Mouse (Mus musculus): ENCODE measurements around the gene Jph4. TPM values are rescaled to one million over a fixed set of nuclear protein-coding genes. Genes with fewer than 3 reads are reported as not detected.
A peak's percentile ranks its signal among the peaks of the same experiment; 100 is the strongest.

Gene Jph4
- total RNA-seq, 2 experiments from 2014 or later, result 4.3 to 7.5 TPM

DNA sequence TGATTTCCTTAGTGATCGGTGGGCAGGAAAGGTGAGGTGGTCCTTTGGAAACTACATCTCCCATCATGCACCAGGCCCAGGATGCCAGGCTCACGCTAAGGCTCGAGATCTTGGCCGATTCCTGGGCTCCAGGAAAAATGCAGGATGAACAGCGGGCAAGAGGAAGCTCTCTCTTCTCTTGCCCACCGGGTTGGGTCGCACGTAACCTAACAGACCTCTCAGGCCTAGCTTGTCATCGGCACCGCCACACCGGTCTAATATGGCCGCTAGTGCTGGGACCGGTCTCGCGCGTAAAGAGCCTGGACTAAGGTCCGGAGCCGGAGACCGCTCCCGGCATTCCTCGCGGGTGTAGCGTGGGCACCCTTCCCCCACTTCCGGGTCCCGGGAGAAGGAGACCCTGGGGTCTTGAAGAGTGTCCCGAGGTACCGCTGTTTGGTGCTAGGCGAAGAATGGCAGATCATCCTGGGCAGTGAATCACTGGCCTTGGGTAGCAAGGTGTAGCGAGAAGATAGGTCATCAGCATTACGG is 22.0 kb downstream of the Jph4 start, which contains the start of gene Thtpa:
Thtpa (plus strand) TSS at position 81 of the 528 bp plus-strand sequence.
- DNase-seq, result peak; percentile 87

DNA sequence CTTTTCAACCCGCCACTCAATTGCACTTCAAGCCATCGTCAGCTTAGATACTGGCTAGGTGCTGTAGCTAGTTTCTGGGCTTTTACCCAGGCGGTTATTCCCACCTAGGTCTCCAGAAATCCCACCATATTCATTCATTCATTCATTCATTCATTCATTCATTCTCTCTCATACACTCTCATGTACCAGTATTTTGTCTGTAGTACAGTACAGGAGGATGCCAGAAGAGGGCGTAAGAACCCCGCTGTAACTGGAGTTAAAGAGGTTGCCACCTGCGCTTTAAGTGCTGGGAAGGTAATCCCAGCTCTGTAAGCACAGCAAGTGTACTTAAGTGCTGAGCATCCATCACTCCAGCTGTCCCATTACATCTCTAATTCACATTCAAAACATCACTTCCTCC is 22.8 kb downstream of the Jph4 start:
- DNase-seq, result no peak

DNA sequence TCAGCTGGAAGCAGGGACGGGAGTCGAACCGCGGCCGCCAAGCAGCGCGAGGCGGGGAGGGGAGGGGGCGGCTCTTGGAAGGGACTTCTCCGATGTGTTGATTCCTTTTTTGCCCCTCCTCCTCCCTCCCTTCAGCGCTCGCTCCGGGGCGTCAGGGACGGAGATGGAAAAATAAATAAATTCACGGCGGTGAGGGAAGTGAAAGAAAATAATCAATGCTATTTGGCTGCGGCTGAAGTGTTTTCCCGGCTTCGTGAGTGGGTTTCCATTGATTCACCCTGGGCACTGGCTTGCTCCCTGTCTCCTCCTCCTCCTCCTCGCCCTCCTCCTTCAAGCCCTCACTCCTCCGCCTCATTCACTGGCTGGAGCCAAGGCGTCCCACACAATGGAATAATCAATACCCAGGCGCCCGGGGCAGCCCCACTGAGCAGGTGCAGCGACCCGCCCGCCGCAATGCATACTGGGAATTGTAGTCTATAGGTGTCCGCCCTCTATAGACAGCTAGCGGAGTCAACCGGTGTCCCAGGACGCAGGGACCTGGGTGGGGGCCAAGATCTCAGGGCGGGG is 24.6 kb downstream of the Jph4 start, which contains the start of gene Zfhx2:
Zfhx2 (minus strand) TSS at position 314 of the 567 bp plus-strand sequence.
- DNase-seq, result peak; percentile 95

DNA sequence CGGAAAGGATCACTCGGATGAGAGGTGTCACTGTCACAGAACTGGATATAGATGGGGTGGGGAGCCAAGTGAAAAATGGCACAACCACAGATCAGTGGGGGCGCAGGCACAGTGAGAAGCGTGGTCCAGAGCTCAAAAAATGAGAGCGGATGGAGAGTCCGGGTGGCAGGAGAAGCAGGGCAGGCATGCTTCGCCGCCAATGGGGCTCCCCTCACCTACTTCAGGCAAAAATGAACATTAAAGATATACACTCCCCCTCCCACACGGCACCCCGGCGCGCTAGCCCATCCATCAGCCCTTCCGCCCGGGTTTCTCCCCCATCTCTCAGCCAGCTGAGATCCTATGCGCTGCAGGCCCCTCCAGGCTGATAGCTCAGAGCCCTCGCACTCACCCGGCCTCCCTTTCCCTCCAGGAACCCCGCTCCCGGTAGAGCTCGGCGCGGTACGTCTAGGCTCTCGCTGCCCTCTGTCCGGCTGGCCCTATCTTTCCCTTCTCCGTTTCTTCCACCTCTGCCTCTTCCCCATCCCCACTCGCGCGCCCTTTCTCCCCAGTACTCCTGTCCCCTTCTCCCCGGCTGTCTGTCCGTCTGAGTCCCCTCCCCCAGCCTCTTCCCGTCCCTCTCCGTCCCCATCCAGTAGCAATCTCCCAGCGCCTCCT is 25.4 kb downstream of the Jph4 start:
- DNase-seq, result no peak

DNA sequence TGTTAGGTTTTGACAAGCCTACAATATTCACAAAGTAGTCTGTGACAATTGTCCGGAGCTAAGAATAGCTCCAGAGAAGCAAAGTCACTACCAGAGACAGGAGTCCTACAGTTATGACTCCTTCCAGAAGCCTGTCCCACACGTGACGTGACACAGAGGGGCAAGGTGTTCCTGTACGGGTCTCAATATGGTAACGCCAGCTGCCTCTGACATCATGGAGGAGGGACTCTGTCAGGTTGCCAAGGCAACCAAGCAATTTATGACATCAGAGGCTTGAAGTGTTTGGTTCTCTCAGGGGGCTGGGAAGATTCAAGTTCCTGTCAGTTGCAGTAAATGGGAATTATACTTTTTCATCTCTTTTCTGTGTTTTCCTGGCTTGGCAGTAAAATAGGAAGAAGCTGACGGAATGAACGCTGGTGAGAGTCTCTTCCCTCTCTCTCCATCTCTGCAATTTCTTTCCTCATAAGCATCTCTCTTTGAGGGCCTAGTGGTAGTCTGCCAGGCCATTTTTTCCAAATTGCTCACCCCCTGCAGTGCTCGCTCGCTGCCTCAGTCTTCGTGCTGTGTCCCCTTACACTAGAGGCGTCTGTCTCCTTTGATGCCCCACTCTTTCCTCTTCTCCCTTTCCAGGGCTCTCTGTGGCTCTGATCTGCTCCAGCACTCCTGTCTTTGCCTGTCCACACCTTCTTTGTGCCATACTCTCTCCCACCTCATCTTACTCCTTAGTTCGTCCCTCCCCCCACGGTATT is 27.4 kb downstream of the Jph4 start:
- no peak for DNase-seq

DNA sequence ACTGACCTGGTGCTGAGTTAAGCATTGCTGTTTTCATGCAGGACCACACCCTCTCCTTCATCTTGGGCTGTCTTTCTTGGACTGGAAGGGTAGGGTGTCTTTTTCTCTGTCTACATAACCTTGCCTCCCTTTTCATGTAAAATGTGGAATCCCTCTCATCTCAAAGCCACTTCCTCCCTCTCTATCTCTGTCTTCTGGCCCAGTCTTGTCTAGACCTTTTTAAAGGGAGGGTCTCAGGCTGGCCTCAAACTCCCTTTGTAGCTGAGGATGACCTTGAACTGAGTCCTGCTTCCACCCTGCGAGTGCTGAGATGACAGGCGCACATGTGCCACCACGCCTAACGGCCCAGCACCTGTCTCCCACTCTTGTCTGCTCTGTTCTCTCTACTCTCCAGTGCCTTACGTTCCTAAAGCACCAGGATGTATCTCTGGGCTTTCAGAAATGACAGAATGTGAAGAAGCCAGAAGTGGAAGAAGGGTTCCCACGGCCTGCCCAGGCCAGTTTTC is 30.7 kb downstream of the Jph4 start:
- no peak for DNase-seq

DNA sequence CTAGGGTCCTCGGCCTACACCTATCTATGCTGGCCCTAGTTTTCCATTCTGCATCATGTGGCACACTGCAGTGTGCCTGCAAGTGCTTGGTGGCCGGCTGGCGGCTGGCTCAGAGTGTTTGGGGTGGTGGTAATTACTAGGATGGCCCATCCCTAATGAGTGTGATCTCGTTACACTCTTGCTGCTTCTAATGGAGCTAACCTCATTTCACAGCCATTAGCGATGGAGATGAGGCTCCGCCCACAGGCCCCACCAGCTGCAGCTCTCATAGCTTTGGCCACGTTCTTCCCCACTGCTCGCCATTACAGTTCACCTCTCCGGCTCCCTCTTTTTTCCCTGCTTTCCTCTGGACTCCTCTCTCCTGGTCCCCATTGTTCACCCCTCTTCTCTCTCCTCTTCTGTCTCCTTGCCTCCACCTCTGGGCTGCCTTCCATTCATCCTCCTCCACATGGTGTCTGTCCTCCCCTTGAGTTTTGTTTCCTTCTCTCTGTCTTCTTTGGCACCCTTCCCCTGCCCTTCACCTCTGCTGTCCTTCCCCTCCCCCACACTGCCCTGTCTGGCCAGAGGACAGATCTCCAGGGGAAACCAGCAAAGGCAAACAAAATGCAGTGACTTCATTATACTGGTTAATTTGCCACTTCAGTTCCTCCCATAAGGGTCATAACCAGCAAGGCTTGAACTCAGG is 31.3 kb downstream of the Jph4 start:
- DNase-seq, result no peak

DNA sequence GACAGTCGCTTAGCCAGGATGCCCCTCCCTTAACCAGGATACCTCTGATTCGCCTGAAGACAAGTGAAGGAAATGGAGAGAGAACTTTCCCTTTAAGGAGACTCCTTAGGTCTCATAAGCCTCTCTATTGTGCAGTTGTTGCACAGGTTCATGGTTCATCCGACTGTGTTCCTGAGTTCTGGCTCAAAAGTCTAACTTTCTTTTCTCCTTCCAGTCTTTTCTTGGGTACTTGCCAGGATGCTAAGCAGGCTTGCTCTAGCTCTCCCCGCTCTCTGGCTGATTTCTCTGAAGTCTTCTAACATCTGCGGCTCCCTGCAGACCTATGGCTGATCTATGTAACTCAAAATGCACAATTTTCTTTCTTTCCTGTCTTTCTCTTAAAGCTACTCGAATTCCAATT is 33.3 kb downstream of the Jph4 start:
- no peak for DNase-seq

DNA sequence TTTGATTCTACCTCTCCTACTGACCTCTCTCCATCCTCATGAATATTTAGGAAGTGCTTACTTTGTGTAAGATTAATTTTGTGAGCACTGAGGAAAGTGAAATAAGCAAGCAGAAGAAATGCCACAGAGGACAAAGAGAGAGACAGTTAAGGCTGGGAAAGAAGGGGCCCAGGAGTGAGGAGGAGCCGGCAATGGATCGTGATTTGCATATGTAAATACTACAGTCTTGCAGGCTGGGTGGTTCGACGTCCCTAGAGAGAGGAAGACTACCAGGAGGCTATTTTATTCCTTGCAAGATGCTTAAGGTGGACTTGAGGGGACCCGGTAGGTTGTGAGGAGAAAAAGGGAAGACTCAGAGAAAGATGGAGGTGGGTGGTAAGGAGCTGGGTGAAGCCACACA is 35.6 kb downstream of the Jph4 start:
- DNase-seq, result no peak

DNA sequence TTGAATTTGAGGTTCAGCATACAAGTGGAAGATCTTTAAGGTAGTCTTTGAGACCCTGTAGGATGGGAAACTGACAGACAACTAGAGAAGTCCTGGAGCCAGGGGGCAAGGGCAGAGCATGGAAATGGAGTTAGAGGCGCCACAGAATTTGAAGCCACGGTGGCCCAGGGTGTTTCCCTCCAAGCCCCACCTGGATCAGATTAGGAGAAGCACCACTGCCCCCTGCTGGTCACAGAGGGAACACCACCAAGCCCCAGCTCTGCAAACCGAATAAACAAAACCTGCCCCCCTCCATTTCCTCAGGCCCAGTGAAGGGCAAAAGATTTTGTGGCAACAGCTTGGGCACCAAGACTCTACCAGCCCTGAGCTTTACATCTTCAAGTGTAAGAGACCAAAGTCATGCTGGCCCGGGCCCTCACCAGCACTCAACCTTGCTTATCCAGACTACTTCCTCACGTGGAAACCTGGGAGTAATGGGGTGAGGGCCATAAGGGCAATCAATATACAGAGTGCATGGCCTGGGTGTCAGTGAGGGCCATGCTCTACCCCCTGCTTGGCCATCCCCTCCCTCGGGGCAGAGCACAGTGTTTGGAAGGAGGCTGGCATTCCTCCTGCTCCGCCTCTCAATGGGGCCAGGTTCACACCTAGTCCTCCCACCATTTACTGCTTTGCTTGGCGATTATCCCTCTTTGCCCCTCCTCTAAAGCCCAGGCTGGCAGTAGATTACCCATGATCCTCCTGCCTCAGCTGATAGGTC is 37.3 kb downstream of the Jph4 start:
- DNase-seq, result peak; percentile 83

DNA sequence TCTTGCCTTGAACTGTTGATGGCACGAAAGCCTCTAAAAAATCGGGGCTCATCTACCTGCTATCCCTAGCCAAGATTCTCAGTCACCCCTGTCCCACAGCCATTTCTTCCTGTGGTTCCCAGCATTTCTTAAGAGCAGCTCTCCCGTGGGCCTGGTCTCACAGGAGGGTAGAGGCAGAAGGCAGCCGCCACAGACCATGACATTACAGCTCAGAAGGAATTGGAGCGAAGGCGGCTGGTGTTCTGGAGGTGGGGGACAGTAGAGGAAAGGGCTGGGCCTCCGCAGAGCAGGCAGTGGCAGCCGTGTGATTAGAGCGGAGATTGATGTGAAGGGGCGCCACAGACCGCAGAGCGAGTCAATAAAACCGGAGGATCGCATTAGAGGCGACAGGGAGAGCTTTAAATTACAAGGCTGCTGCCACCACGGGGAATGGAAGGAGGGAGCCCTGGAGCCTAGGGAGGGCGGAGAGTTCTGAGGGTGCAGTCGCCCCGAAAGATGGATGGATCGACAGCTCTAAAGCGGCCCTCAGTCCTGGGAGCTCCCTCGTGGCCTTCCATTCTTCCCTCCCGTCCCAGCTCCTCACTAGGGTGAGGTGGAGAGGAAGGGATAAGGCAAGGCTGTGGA is 38.3 kb downstream of the Jph4 start:
- DNase-seq, result no peak

DNA sequence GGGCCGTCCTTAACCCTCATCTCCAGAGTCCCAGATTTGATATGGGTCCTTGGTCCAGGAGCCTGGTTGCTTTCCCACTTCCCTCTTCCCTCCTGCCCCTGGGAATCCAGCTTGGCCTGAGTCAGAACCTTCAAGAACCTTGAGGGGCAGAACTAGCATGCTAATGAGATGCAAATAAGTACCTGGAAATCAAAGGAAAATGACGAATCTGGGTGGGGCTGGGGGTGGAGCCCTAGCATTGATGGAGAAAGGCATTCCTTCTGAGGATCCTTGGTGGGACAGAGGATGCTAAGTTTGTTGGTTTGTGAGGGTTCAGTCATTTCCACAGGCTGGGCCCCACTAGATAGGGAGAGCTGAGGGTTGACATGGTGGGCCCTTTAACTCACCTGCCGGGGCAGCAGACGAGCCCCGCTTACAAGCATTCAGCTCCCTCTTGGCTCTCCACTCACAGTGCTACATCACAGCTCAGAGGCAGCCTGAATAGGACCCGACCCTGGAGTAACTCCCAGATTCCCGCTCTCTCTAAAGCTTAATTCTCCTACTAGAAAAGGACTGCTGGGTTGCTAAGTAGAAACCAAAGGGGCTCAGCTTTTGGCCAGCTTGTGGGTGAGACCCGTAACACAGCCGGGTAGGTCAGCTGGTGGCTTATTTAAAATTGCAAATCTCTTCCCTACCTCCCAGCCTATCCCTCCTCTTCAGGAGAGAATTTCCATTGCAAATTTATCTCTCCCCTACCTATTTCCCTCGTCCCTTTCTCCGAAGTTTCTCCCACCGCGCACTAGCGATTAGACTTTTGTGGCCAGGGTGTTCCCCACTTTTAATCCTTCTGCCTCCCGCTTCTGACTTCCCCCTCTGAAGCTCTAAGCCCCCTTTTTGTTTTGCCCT is 39.0 kb downstream of the Jph4 start:
- no peak for DNase-seq

DNA sequence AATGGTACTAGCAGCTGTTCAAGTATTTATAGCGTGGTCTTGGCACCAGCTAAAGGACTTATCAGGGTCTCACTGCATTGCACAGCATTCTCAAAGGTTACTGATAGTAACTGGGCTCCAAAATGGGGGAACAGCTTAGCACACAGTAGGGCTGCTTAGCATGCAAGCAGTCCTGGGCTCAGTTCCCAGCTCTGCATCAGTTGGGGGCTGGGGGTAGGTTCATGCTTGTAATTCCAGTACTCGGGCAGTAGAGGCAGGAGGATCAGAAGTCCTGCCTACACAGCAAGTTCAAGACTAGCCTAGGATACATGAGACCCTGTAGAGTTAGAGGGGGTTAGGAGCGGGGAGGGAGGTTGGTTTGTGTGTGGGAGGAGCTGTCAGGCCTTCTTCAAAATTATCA is 39.8 kb downstream of the Jph4 start:
- no peak for DNase-seq

DNA sequence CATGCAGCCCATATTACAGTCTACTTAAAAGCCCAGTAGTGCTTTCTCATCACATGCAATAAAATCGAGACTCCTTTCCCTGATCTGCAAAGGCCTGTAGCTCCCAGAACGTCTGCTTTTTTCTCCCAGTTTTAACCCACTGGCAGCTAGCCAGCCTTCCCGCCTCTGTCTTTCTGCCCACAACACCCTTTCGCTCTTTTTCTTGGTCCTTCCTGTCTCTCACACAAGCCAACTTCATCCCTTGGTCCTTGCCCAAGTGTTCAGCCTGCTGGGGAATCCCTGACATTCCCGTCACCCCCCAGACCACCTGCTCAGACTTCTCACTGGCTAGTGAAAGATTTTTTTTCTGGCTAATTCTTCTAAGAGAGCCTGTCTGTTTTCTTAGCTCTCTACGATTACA is 40.5 kb downstream of the Jph4 start:
- DNase-seq, result no peak

DNA sequence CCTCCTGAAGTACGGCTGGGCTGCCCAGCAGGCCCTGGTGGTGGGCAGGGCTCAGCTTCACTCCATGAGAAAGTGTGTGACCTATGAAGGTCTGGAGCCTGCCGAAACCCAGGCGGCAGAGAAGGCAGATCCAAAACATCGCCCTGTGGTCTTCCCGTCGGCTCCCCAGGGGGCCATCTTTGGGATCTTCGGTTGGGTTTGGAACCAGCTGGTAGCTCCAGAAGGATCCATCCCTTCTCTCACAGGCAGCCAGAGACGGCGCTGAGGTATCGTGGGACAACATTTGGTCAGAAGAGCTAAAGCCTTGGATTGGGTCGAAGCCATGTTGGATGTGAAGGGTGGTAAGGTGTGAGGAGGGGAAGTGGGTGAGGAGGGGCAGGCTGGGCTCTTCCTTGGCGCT is 42.3 kb downstream of the Jph4 start:
- DNase-seq, result no peak

DNA sequence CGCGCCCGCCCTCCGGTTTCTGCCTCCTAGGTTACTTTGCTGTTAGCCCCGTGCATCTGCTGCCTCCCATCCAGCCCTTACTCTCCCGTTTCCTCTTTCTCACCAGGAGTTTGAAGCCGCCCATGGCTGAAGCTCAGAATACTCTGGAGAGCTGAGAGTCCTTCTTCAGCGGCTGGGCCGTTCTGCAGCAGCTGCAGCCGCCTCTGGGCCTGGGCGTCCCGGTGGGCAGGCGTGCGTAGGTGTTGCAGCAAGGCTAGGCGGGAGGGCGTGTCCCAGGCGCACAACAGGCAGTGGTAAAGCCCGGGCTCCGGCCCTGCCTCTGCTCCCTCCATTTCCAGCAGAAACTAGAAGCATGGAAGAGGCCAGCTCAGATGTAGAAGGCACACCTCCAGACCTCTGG is 45.0 kb downstream of the Jph4 start:
- no peak for DNase-seq

DNA sequence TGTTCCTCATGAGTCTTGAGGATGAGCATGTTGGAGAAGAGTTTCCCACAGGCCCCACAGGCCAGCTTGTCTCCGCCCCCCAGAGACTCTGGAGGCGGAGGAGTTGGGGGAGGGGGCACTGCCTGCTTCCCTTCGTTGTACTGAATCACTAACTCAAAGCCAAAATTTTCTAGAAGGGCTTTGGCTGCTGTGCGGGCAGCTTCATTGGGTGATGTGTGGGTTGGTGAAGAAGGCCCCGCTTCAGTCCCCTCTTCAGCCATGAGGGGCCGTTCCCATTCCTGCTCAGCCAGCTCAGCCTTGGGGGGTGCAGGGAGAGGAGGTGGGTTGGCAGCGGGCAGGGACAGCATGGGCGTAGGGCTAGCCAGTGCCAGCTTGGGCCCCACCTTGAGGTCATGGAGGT is 50.7 kb downstream of the Jph4 start:
- no peak for DNase-seq

DNA sequence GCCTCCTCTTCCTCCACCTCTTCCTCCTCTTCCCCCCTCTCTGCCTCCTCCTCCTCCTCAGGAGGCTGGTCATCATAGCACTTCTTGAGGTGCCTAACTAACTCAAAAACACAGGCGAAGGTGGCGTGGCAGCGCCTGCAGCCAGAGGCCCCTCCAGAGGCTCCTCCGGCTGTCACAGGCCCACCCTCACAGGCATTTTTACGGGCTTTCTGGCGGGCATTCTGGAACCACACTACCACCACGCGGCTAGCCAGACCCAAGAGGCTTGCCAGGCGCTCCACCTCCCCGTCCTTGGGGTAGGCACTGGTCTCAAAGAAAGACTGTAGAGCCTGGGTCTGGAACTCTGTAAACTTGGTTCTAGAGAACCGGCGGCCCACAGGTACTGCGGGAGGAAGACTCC is 51.3 kb downstream of the Jph4 start:
- DNase-seq, result no peak

DNA sequence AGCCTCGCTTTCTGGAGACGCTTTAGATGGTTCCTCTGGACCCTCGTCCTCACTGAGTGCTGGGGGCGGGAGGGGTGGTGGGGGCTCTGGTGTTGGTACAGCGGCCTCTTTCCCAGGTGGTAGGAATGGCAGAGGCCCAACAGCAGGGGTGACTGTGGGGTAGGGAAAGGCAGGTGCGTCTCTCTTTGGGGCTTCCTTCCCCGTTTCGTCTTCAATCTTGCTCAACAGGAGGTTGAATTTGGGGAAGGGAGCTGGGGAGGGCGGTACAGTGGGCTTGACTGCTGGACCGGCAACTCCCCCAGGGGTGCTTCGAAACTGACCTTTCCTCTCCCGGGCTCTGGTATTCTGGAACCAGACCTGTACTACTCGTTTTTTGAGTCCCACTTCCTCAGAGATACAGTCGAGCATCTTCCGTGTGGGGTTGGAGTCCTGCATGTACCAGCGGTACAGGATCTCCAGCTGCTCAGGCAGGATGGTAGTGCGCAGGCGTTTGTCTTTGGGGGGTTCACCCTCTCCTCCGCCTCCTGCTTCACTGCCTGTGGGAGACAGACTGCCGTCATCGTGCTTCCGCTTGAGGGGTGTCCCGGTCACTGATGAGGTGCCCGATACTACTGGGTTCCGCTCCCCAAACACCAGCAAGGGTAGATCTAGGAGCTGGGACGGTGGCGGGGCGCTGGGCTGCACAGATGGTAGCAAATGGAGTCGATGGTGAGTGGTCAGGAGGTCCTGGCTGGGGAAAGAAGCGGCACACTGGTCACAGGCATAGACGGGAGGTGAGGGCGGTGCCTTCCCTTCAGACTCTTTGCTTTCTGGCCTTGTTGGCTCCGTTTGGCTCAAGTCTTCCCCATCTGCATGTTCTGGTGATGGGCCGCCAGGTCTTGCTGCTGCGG is 52.0 kb downstream of the Jph4 start:
- DNase-seq, result no peak

All from adrenal gland, postnatal 10 days (tissue).